Mouse (Mus musculus): ENCODE data around the gene Tmie.
"Not testable (repeated sequence)": the region's sequence is repeated elsewhere in the genome, so short reads cannot be mapped to it uniquely, and the experiment has no call there.

Tmie gene

DNA sequence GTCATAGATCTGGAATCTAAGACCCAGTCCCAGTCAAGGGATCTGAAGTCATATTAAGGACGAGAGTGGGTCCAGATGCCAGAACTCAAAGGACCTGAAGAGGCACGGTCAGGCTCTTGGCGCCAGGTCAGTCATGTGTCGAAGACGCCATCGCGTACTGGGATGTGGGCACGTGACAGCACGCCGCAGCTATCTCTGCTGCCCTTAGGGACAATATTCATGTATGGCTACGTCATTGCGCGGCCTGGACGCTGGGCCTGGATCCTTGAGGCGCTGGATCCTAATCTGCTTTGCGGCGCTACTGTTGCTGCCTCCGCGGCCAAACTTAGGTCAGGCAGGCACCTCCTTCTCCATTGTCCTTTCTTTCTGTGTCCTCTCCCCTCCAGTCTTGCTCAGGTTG is 45.5 kb downstream of the Tmie start, which contains the start of gene Prss45:
Prss45 (plus strand) TSS at position 178 of the 400 bp plus-strand sequence.
- DNase-seq = no peak

- DNase-seq = no peak
Measured at GRCm38 (mm10) chr9:110833021-110833420, 46.9 kb downstream of the Tmie start.

DNA sequence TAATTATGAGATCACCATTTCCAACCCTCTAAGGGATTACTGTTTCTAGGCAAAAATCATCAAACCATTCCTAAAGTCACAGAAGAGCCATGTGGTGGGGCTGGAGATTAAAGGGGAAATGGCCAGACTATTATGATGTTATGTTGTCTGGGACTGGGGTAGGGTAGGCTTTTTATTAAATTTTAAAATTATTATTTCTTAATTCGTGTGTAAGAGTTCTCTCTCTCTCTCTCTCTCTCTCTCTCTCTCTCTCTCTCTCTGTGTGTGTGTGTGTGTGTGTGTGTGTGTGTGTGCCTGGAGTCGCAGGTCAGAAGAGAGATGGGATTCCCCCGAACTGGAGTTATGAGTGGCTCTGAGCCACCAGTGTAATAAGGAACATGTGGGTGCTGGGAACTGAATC is 53.5 kb downstream of the Tmie start, which contains the start of gene Prss43:
Prss43 (plus strand) TSS at position 301 of the 400 bp plus-strand sequence.
- no peak for DNase-seq

DNA sequence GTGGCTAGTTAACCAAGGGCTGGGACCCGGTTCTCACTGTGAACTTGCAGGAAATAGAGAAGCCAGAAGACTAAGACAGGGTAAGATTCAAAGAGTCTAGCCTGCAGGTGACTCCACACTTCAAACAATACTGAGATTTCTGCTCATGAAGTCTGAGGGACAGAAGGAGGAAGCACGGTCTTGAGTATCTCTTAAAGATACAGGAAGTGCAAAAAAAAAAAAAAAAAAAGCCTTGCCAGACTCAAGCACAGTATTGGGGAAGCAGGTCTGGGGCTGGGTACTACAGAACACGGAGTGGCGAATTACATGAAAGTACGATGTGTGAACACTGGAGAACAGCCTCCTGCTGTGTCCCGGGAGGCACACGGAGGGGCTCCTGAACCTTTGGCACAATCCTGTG is 54.1 kb downstream of the Tmie start:
- DNase-seq = no peak

- DNase-seq = no peak
Measured at GRCm38 (mm10) chr9:110825426-110825825, 54.5 kb downstream of the Tmie start.

DNA sequence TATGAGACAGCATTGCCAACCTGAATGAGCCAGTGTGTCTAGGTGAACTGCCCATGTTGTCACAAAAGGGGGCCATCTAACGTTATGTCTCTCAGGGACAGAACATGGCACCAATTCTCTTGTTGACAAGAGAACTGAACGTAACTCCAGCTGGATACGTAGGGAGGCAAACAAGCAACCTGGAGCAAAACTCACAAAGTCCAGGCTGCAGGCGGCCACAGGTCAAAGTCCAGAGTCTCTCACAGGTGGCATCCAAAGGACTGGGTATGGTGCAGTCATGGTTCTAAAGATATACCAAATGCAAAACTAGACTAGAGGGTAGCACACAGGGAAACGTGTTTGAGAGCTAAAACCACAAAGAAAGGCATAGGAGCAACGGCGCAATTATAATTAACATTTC is 58.5 kb downstream of the Tmie start:
- DNase-seq = no peak

- not testable (repeated sequence) for DNase-seq
Measured at GRCm38 (mm10) chr9:110820546-110820945, 59.4 kb downstream of the Tmie start.
